ENCODE assay signal across 8 mouse cellular contexts in genomic region chr15:59795717-59796116, GRCm38 (mm10).
DNase-seq lines count a peak whose midpoint lies in the region; ATAC-seq and TF ChIP-seq lines count a peak whose summit lies in the region.

No protein-coding gene starts in this region.

- no peaks in the 10 kb centered on the region for H3K27me3 ChIP-seq in liver, postnatal 0 days (ENCODE audit: insufficient read depth, low read length)
- H3K27me3 ChIP-seq in liver, embryonic 12.5 days (replicated peaks): no peaks in the 10 kb centered on the region

- TF ChIP-seq EP300 in liver, postnatal 0 days (IDR thresholded peaks at IDR 0.05; ENCODE audit: low read depth): no peak

- no peaks in the 10 kb centered on the region for H3K36me3 ChIP-seq in liver, postnatal 0 days (replicated peaks; ENCODE audit: insufficient read depth, low read length)
- no peaks in the 10 kb centered on the region for H3K36me3 ChIP-seq in liver, embryonic 12.5 days

- H3K9ac ChIP-seq in liver, postnatal 0 days (replicated peaks): no peak overlapping the region
- H3K9ac ChIP-seq in liver, embryonic 12.5 days: no peak overlapping the region

- H3K4me1 ChIP-seq in liver, postnatal 0 days (ENCODE audit: insufficient read depth): peaks cover 10% of the 10 kb centered on the region
- H3K4me1 ChIP-seq in liver, embryonic 12.5 days: no peaks in the 10 kb centered on the region

- WGBS in liver, postnatal 0 days (ENCODE audit: insufficient replicate concordance): 33% methylated on average over 5 of the region's 5 CpGs
- WGBS in liver, embryonic 12.5 days (ENCODE audit: insufficient replicate concordance): 25% methylated on average over 5 of the region's 5 CpGs

- 0 out of 2 replicates have a peak overlapping the region, but pooled peaks have one; percentile 6 for H3K4me2 ChIP-seq in liver, postnatal 0 days (ENCODE audit: low read depth, low read length)
- no peak overlapping the region for H3K4me2 ChIP-seq in liver, embryonic 12.5 days

- H3K27ac ChIP-seq in liver, postnatal 0 days (ENCODE audit: low read depth): no peak overlapping the region
- no peak overlapping the region for H3K27ac ChIP-seq in liver, embryonic 12.5 days

- no peak overlapping the region for H3K4me3 ChIP-seq in liver, postnatal 0 days (ENCODE audit: low read depth, low read length)
- no peak overlapping the region for H3K4me3 ChIP-seq in liver, embryonic 12.5 days

- no peaks in the 10 kb centered on the region for H3K9me3 ChIP-seq in liver, postnatal 0 days (ENCODE audit: low read length)
- no peaks in the 10 kb centered on the region for H3K9me3 ChIP-seq in liver, embryonic 12.5 days (replicated peaks)

- no peak for TF ChIP-seq CTCF in liver, postnatal 0 days (IDR thresholded peaks at IDR 0.05; ENCODE audit: low read depth)

- peak; percentile 41; the same call in 1 of the 2 replicates for ATAC-seq in liver, postnatal 0 days
- no peak for ATAC-seq in liver, embryonic 12.5 days
- 0 out of 2 replicates have a peak, but pooled peaks have one; percentile 47 for ATAC-seq in megakaryocyte-erythroid progenitor cell, adult 5-6 weeks (replicated peaks; ENCODE audit: low FRiP score, low TSS enrichment, poor library complexity, severe bottlenecking)

- DNase-seq in liver, postnatal 0 days: no peak
- DNase-seq in cerebellum, adult 11 months: peak; percentile 26
- DNase-seq in heart, adult 9 months (ENCODE audit: low spot score in 2 of 2): peak; percentile 47 to 61
- DNase-seq in thymus, postnatal 25 days: peak; percentile 41
- DNase-seq in embryo, embryonic 9.5 days (ENCODE audit: extremely low spot score): no peak
- DNase-seq in embryo, embryonic 10.5 days (ENCODE audit: low spot score): no peak

Comparison
In these comparisons a context has a peak if more than half of its experiments do, and no peak if none do; other contexts are left out.
1. DNase-seq: peak in cerebellum, adult 11 months (single experiment), heart, adult 9 months (2 of 2) and thymus, postnatal 25 days (single experiment); none in liver, postnatal 0 days (single experiment), embryo, embryonic 9.5 days (single experiment) and embryo, embryonic 10.5 days (single experiment).